Mouse (Mus musculus): ENCODE results near the gene Thra.

Thra gene

DNA sequence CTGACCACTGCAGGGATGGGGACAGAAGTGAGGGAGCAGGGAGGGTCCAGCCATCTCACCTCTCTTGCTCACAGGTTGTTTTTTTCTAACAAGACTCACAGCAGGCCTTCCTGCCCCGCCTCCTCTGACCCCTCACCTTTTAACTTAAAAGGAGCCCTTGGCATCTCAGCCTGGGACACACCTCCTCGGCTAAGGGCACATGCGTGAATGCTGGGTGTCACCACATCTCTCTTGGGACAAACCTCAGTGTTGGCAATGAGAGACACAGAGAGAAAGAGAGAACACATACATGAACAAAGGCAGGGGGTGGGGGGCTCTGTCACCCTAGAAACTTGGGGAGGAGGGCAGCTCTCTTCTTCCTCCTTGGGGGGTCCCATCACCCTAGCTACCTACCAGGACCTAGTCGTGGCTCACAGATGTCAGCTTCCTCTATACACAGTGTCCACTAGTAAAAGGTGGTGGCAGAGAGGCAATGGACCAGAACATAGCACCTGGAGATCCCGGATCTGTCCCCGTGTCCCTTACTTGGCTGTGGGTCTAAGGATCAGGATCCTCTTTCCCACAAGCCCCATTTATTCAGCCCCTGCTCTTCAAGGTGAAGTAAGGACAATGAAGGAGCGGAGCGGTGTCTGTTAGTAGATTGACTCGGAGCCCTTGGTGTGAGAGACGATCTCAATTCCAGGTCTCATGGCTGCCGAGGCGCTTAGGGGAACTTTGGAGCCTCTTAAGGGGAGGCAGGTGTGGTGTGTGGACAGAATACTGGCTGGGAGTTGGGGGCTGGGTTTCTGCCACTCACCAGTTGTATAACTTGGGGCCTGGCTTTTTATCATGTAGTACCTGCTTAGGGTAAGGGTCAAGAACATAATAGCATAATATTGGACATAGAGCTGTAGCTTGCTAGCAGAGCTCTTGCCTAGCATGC is 5.8 kb downstream of the Thra start:
- DNase-seq (ENCODE audit: low read depth, low spot score): no peak

DNA sequence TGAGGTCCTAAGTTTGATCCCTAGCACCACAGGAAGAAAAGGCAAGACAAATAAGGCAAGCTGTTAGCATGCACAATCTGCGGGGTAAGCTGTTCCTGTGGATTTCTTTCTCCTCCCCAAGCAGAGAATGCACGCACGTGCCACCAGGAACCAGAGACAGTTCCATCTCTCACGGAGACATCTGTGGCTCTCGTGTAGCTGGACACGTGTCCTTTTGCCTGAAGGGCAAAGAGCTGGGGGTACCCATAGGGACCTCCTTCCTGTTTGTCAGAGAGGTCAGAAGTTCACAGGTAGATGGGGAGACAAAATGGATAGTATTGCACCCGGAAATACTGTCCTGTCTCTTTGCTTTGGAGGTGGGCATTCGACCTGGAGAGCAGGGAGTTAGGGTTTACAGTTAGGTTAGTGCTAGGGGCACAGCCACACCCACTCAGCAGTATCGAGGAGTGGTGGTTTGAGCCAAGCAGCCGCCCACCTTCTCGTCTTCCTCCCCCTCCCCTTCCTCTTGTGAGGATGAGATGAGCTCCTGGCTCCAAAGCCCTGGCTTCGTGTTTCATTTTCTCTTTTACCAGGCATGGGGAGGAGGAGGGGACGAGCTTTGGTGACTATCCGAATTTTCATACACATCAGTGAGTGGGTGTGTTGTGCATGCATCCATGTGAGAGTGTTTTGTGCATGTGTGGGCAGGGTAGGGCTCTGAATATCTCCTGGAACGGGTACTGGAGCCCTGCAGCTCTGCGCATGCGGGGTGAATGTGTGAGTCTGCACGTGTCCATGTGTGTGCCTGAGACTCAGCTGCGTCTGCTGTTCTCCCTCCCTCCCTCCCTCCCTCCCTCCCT is 6.6 kb downstream of the Thra start:
- peak; percentile 75 for DNase-seq (ENCODE audit: low read depth, low spot score)

DNA sequence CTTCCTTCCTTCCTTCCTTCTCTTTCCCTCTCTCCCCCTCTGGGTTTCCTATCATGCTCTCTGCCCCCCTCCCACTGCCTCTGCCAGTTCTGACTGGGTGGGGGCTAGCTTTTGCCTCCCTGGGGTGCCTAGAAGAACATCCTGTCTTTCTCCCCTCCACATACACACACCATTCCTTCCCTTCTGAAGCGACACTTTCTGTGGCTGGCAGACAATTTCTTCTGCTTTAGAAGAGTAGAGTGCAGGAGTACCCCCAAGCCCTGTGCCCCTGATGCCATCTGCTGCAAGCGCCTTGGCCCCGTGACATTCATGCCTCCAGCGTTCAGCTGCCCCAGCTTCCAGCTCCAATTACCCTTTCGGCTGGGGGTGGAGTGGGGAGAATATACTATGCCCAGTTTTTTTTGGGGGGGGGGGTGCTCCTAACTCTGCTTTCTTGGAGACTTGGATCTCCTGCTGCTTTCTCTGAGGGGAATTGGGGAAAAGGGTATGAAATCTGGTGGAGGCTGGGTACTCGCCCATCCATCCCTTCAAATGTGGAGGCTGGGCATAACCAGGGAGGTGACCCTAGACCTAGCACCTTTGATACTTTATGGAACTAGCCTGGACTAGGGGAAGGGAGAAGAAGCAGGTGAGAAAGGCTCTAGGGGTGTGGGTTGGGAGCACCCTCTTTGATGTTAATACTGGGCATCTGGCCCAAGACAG is 7.5 kb downstream of the Thra start:
- DNase-seq (ENCODE audit: low read depth, low spot score): peak; percentile 24

DNA sequence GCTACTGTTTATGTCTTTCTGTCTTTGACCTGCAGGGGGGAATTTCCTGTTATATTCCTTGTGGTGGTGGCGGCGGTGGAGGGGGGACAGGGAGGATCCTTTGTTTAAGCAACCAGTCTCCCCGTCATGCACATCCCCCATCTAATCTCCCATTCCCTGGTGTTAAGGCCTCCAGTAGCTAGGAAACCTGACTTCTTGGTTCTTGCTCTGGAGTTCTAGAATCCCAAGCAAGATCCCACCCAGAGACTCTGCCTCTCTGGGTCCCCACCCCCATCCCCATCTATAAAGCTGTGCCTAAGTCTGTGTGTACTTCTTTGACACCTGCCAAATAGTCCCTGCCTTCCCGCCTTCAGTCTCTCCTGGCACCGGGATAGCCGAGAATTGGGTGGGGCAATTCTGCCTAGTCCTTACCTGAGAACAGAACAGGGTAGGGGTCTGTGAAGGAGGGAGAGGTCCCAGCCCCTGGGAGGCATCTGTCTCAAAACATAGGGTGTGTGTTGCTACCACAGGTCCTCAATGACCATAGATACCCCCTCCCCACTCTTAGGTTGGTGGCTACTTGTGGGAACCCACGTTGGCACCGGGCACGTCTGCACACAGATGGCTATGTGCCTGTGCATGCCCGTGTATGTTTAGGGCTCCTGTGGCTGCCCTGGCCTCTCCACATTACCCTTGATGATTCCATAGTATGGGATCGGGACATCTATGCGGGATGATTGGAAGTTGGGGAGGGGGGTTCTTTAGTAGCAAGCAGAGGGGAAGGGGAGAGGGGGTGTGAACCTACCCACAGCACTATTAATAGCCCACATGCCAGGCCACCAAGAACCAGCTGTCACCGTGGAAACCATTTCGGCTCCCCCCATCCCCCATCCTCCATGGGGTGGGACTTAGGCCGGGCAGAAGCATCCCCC is 8.3 kb downstream of the Thra start:
- DNase-seq (ENCODE audit: low read depth, low spot score): no peak

DNA sequence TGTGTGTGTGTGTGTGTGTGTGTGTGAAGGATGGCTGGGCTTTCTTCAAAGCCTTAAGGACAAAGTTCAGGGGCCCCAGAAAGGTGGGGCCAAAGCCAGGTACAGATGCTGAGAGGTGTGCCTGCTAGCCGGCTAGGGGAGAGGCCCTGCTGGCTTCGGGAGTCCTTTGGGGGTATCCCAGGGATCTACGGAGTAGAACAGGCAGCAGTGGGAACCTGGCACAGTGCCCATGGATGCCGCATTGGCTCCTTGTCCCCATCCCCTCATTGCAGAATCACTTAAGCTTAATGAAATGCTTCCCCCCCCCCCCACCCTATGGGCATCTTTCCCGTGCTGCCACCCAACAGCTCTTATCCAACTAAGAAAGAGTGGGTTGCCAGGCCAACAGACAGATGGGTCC is 9.3 kb downstream of the Thra start:
- no peak for DNase-seq (ENCODE audit: low read depth, low spot score)

DNA sequence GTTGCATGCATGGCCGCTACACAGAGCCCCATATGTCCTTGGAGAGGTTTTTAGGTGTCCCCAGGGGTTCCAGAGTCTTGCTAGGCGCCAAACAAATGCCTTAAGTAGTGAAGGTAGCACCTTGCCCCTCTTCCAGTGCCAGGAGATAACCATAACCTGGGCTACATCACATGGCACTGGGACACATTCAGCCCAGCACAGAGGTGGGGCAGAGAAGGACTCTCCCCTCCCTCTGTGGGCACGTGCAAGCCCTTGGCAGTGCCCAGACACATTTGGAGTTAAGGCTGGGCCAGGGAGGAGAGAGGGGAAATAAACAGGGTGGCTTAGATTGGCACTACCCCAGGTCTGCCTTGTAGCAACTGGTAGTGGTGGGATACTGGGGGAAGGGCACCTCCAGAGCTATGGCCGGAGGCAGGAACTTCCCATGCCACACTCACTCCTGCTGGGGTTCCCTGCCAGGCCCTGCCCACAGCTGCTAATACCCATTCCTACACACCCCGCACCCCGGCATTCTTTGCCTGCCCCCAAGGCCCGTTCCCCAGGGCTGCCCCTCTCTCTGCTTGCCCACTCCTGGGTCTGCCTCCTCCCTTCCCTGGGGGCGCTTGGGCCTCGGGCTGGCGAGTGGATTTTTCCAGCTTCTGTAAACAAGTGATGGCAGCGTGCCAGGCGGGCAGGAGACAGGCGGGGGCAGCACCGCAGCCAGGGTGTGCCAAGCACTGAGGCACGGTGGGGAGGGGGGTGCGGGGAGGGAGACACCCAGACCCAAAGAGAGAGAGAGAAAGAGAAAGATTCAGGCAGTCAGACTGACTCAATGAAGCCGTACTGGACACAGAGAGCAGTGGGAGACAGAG is 10.1 kb downstream of the Thra start:
- DNase-seq (ENCODE audit: low read depth, low spot score): no peak

DNA sequence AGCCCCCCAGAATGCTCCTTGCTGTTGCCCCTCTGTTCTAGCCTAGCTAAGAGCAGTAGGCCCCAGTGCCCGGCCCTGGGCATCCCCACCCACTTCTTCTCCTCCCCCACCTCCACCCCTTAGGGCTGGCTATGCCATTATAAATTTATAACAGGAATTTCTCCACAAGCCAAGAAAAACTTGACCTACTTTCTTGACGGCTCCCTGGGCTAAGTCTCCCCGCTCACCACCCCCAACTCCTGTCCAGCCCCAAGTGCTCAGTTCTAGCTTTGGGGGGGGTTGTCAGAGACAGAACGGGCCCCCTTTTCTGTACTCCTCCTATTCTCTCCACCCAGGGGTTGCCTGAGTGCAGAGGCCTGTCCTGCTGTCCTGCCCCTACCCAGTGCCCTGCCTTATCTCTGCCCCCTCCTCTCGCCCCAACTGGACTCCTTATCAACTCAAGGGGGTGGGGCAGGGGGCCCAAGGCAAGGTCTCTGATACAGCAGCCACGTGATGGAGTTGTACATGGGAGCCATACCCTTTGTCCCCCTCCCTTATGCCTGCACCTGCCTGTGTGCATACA is 10.9 kb downstream of the Thra start:
- no peak for DNase-seq (ENCODE audit: low read depth, low spot score)

DNA sequence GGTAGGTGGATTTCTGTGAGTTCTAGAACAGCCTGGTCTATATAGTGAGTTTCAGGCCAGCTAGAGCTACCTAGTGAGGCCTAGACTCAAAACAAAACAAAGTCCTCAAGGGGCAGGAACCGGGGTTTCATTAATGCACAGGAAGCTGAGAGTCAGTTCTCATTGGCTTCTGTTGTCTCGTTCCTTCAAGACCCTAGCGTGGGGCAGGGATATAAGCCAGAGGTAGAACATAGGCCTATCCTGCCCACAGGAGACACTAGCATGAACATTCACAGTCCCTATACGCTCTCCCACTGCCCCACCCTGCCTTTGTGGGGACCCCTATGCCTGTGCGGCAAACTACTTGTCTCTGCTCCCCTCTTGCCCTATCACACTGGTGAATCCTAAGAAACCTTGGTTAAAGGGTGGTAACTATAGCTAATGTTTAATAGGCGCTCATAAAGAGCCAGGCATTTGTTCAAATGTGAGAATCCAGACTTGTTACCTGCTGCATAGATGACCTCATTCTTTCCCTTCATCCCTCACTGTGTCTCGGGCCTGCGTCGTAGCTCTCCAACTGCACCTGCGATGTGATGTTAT is 12.2 kb downstream of the Thra start:
- DNase-seq (ENCODE audit: low read depth, low spot score): no peak

DNA sequence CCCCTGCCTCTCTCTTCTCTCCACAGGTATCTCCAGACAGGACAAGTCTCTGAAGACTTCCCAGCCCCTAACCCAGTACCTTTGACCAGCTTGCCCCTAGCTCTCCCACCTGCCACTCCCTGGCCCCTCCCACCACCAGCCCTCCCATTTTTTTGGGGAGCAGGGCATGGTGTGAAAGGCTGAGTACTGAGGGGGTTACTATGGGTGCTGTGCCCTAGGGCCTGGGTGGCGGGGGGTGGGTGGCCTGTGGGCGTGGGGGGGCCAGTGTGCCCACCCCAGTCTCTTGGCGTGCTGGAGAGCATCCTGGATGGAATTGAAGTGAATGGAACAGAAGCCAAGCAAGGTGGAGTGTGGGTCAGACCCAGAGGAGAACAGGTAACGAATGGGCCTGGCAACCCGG is 12.8 kb downstream of the Thra start:
- no peak for DNase-seq (ENCODE audit: low read depth, low spot score)

DNA sequence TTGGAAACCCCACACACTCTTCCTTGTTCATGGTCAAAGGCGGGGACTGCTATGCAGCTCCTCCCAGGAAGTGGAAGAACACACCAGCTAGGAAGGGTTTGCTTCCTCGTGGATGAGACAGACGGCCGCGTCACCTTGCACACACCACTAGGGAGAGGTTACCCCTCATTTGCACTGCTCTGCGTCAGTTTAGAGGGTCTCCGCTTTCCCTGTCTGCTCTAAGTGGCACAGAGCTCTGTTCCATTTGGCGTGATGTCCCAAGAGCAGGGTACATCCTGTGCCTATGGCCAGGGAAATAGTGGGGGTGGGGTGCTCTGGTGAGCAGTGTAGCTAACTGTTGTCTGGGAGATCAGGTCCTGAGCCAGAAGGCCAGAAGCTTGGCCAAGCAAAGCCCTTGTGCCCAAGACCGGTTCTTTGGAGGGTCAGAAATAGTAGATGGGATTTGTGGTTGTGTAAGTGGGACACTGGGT is 13.7 kb downstream of the Thra start:
- no peak for DNase-seq (ENCODE audit: low read depth, low spot score)

DNA sequence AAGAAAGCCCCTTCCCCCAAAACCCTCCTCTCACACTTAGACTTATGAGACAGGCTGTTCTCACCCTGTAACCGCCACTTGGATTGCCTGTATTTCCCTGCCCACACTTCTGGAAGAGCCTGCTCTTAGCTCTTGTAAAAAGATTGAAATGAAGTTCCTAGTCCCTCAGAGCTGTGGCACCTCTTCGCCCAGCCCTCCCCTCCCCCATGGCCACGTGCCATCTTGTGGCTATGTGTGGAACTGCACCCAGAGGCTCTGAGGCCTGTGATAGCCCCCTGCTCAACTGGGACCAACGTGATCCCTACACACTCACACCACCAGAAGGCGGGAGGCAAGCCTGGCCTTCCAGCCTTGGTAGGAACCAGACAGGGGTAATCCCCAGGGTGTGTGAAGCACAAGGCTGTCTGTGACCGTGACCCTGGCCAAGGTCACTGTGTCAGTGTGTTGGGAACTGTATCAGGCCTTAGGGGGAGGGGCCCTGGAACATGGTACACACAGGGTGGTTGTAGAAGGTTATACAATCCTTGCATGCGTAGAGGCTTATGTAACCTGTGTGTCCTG is 14.3 kb downstream of the Thra start:
- peak; percentile 83 for DNase-seq (ENCODE audit: low read depth, low spot score)

DNA sequence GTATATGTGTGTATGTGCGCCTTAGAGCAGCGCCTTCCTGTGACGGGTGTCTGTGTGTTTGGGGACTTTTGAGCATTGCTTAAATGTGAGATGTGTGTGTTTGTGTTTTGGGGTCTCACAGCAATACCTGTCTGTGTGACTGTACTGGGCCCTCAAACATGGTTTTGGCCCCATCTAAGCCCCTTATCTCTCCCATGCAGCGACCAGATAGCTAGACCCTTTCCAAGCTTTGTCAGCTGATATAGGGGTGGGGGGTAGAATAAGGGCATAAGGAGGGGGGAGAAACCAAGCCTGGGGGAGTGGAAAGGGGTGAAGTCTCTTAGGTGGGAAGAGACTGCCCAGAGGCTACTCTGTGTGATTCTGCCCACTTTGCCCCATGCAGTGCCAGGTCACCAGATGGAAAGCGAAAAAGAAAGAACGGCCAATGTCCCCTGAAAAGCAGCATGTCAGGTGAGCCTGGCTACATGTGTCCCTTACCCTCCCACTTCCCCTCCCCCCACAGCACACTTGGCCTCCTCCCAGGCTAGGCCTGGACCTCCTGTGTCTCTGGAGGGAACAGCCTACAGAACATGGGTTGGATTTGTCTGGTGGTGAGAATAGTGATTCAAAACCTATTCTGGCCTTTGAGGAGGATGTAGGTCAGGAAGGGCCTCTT is 15.4 kb downstream of the Thra start:
- no peak for DNase-seq (ENCODE audit: low read depth, low spot score)

DNA sequence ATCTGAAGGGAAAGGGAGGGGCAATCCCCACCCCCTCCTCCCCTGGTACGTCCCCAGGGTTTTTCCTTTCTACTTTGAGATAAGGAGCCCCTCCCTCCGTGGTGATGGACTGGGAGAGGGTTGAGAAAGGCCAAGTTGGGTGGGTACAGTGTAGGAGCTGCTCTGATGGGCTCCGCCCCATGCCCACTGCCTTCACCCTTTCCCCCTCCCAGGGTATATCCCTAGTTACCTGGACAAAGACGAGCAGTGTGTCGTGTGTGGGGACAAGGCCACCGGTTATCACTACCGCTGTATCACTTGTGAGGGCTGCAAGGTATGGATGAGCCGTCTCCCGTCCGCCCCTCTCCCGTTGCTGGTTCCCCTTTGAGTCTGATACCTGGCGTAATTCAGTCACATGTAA is 16.3 kb downstream of the Thra start:
- no peak for DNase-seq (ENCODE audit: low read depth, low spot score)

DNA sequence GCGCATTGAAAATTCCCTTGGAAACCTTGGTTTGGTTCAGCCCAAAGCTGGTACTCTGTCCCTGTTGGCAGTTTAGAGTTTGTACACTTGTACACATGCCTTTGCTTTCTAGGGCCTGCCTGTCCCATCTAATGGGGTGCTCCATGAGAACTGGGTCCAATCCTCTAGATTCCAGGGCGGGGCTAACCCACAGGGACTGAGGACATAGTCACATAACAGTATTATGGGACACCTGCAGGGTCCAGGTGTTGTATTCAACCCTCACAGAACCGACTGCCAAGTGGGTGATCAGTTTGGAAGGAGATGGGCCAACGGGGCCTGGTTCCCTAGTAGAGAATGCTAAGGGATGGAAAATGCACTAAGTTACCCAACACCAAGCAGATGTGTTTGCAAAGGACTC is 21.5 kb downstream of the Thra start:
- no peak for DNase-seq (ENCODE audit: low read depth, low spot score)

DNA sequence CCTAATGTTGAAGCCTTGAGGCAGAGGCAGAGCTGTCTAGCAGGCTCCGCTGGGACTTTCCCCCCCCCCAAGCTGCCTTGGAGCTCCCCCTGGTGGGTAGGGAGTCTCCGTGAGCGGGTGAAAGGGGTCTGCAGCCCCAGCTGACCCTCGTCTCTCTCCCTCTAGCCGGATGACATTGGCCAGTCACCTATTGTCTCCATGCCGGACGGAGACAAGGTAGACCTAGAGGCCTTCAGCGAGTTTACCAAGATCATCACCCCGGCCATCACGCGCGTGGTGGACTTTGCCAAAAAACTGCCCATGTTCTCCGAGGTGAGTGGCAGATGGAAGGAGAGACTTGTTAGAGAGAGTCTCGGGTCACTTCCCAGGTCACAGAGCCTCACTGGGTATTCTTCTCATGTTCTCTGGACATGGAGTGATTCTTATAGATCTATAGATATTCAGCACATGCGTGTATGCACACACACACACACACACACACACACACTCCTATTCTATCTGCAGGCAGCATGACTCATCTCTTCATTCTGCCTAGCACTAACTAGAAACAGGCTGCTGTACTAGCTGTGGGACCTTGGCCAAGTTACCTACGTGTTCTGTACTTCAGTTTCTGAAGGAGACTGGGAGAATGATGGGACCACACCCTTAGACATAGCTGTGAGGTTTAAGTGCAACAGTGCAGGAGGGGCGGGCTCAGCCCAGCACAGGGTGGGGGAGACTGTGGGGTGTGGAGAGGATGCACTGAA is 22.5 kb downstream of the Thra start:
- DNase-seq (ENCODE audit: low read depth, low spot score): peak; percentile 53

DNA sequence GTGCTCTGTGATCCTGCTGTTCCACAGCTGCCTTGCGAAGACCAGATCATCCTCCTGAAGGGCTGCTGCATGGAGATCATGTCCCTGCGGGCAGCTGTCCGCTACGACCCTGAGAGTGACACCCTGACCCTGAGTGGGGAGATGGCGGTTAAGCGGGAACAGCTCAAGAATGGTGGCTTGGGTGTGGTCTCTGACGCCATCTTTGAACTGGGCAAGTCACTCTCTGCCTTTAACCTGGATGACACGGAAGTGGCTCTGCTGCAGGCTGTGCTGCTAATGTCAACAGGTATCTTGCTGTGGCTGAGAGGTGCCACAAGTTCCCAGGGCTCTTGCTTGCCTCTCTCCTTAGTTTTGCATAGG is 23.0 kb downstream of the Thra start:
- no peak for DNase-seq (ENCODE audit: low read depth, low spot score)

DNA sequence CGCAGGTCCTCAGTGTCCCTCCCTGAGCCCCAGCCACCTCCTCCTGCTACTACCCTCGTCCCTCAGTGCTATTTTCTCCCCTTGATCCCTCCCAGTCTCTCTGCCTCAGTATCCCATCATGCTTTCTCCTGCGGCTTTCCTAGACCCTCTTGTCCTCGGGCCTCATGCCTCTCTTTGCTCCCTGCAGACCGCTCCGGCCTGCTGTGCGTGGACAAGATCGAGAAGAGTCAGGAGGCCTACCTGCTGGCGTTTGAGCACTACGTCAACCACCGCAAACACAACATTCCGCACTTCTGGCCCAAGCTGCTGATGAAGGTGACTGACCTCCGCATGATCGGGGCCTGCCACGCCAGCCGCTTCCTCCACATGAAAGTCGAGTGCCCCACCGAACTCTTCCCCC is 23.7 kb downstream of the Thra start:
- DNase-seq (ENCODE audit: low read depth, low spot score): no peak

DNA sequence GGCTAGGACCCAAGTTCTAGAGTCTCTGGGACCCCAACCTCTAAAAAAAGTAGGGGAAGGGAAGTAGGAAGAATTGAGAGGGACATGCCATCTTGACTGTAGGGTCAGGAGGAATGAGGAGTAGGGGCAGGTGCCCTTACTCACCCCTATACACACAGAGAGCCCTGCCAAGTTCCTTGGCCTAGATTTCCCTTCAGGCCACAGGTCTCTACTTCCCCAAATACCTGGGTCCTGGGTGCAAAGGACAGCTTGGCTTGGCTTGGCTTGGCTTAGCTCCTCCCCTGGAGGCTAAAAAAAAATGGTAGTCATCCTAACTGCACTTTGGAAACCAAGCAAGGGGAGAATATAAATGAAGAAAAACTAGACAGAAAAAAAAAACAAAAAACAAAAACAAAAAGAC is 24.3 kb downstream of the Thra start:
- no peak for DNase-seq (ENCODE audit: low read depth, low spot score)

Data from A20 (cell line).